Mouse (Mus musculus): ENCODE results near the gene Stx12.

Stx12 gene

DNA sequence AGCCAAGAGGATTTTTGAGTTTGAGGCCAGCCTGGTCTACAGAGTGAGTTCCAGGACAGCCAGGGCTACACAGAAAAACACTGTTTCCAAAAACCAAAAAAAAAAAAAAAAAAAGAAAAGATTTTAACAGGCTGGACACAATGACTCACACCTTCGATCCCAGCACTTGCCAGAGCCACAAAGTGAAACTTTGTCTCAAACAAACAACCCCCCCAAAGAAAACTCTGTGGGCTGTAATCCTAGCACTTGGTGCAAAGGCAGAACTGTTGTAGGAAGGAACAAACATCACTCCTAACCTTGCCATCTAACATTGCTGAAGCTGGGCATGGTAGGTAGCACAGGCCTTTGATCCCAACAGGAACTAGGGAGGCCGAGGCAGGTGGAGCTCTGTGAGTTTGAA, 19.5 kb downstream of the Stx12 start:
- no peak for DNase-seq (ENCODE audit: low spot score in 2 of 2)

DNA sequence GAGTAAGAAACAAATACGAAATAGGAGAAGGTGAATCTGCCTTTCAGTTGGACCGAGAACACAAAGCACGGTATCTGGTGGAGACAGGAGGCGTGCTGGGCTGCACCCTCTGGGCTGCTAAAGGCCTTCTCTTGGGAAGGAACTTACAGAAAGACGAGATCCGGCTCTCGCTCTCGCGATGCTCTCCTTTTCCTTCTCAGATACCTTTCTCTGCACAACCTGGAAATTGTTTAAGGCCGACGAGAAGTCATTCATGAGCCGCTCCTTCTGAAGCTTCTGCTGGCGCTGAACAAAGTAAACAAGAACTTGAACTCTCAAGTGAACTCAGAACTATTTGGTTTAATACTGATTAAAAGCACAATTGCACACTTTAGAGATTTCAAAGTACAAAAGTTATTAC, 21.3 kb downstream of the Stx12 start:
- DNase-seq (ENCODE audit: low spot score in 2 of 2) = no peak

DNA sequence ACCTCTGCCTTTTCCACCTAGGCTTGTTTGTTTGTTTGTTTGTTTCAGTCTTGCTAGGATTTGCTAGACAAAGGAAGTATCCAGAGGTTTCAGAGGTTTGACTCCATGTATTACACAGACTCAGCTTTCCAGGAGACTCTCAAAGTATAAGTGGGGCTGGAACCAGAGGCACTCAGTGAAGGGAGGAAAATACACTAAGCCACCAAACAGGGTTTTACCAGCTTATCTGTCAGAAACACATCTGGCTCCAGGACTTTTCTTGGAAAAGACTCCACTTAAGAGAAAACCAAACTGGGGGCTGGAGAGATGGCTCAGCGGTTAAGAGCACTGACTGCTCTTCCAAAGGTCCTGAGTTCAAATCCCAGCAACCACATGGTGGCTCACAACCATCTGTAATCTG, 23.4 kb downstream of the Stx12 start:
- DNase-seq (ENCODE audit: low spot score in 2 of 2) = no peak

DNA sequence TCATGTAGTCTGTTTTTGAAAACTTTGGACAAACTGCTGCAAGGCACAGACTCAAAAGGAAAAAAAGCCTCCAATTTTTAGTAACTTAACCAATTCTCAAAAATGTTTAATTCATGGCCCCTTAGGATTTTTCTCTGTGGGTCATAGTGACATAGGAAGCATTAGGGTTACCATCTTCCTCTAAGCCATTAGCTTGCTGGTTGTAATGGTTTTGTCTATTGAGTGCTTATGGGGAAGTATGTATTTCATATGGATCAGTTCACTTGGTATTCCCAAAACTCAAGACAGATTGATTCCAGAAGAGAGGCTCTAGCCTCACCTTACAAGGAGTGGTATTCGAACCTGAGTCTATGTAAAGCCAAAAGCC, 40.6 kb downstream of the Stx12 start:
- DNase-seq (ENCODE audit: low spot score in 2 of 2) = no peak

DNA sequence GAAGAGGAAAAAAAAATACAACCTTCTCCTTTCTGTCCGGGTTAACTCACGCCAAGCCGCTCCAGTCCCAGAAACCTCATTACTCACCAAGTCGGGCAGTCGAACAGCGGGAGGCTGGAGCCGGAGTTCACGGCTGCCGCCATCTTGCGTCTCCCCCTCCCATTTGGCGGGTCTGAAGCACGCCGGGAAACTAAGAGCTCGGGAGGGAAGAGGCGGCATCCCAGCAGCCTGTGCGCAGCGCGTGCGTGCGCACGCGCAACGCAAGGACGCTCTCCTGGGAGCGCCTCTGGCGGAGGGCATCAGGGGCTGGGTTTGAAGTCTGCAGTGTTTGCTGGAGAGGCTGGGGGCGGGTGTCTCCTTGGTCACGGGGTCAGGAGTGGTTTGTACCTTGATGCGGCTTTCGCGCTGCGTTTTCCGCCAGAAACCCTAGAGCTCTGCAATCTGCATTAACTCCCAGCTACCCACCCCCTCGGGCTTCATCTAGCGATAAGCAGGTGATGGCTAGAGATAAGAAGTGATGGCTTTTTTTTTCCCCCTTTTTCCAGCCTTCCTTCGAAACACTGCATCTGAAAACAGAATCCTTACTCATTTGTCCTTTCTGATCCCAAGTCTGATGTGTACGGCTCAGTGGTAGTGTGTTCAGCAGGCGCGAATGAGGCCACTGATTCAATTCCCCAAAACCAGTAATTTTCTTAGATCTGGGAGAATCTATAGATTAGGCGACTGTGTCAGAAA, 41.2 kb downstream of the Stx12 start, which contains the start of gene Ppp1r8:
Ppp1r8 (minus strand) TSS at position 200 of the 735 bp plus-strand sequence.
- peak; percentile 89 to 92 for DNase-seq (ENCODE audit: low spot score in 2 of 2)

DNA sequence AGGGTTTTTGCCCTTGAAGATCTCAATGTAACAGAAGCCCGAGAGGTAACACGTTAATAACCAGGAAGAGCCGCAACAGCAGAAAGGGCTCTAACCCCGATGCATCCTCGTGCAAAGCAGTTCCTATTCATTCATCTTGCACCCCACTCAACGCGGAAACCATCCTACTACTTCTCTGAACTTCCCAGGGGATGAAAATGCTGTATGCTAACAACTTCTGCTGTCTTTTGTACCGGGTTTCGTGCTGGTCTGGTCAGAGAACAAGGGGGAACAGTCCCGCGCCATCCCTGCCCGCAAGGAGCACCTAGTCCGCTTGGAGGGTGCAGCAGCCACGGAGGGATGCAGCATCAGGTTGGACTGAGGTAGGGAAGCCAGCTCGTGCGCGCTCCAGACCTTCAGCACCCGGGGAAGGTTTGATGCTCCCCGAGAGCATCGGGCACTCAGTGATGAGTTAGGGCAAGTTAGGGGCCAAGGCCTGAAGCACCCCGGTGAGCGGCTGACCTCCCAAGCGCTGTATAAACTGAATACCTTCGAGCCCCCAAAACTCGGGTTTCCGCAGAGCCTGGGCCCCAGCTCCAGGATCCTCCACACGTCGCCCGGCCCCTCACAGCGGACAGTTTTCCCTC, 41.9 kb downstream of the Stx12 start:
- peak; percentile 8 to 15 for DNase-seq (ENCODE audit: low spot score in 2 of 2)

DNA sequence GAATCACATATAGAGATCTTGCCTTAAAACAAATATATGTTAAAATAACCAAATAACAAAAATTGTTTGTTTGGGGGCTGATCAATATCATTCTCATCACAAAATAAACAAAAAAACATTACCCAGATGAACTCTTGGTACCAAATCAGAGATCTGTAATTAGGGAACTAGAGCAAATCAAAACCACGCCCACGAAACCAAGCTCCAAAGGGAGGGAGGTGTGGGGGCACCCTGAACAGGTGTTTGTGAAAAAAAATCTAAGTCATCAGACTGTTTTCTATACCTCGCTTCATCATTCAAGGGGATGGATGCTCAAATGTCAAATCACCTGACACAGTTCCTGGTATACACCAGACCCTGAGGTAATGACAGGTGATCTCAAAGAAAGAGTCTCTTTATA, 42.8 kb downstream of the Stx12 start:
- no peak for DNase-seq (ENCODE audit: low spot score in 2 of 2)

DNA sequence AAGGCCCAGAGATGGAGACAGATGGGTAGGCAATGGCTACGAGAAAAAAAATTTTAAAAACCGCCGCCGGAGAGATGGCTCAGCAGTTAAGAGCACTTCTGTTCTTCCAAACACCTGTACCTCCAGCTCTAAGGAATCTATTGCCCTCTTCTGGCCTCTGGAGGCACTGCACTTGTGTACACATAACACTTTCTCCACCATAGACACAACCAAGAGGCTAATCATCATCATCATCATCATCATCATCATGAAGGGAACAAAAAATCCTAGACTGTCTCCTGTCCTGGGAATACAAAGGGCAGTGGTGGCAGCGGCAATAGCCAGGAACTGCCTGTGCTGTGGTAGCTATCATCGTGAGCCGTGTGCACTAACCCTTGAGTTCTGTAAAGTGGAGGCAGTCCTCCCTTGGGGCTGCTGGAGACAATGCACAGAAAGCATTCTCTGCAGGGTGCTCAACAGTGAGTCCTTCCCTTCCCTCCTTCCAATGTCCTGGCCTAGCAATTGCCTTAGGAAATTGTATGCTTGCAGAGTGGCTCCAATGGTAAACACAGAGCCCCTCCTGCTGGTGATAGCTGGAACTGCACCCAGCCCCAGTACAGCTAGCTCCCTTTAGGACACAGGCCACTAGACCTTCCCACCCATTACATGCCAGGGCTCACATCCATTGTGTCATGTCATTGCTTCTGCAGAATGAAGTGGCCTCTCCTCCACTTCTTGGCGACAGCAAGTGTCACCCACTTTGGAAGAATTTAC, 60.5 kb downstream of the Stx12 start:
- peak; percentile 49 to 62 for DNase-seq (ENCODE audit: low spot score in 2 of 2)

DNA sequence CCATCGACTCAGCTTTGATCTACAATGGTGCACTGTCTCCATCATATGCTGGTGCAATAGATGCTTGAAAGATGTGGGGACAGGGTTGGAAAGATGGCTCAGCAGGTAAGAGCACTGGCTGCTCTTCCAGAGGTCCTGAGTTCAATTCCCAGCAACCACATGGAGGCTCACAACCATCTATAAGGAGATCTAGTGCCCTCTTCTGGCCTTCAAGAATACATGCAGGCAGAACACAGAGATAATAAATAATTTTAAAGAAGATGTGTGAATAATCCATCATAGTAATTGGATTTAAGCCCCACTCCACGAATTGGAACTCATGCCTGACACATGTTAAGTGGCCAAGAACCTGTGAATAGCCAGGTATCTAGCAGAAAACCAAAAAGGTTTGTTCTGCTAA, 65.9 kb downstream of the Stx12 start:
- DNase-seq (ENCODE audit: low spot score in 2 of 2) = no peak

DNA sequence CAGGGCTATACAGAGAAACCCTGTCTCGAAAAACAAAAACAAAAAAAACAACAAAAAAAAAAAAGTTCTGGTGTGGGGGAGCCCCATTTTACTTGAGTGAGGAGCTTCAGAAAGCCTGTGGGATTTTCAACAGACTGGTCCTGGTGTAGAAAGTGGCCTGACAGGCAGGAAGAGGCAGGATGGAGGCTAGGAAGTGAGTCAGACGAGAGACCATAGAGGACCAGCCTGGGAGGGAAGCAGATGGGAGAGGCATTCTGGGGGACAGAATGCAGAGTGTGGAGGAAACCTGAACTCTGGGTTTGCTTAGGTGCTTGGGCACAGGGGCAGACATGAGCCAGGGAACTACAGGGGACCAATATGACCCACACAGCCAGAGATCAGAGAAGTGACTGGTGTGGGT, 67.5 kb downstream of the Stx12 start:
- DNase-seq (ENCODE audit: low spot score in 2 of 2) = no peak

DNA sequence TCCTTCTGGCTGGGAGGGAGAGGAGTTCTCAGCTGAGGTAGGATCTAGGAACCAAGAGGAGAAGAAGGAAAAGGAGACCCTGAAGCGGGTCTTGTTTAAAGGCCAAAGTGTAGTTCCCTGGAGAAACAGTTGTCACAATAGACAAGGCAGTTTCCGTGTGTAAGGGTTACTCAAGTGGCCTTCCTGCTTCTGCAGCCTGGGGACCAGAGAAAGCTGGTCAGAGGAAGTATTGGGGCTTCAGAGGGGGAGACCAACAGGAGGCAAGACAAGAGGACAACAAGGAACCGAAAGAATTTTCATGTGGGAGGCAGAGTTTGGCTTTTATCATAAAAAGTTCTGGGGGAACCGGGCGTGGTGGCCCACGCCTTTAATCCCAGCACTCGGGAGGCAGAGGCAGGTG, 67.9 kb downstream of the Stx12 start:
- DNase-seq (ENCODE audit: low spot score in 2 of 2) = peak in 1 of 2 experiments; percentile 38

DNA sequence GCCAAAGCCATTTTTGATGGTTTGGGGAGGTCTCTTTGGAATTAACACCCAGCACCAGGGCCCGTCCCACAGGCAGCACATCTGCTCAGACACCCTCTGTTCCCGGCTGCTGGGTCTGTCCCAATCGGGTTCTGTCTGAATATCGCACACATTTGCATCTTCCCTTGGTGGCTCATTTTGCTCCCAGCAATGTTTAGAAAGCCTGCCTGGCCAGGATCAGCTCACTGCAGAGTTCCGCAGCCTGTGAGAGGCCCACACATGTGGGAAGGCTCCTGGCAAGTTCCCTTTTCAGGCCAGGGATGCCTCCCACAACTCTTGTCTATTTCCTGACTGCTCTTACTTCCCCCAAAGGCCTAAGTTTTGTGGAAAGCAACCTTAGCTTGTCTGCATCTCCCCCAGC, 74.7 kb downstream of the Stx12 start:
- DNase-seq (ENCODE audit: low spot score in 2 of 2) = no peak

DNA sequence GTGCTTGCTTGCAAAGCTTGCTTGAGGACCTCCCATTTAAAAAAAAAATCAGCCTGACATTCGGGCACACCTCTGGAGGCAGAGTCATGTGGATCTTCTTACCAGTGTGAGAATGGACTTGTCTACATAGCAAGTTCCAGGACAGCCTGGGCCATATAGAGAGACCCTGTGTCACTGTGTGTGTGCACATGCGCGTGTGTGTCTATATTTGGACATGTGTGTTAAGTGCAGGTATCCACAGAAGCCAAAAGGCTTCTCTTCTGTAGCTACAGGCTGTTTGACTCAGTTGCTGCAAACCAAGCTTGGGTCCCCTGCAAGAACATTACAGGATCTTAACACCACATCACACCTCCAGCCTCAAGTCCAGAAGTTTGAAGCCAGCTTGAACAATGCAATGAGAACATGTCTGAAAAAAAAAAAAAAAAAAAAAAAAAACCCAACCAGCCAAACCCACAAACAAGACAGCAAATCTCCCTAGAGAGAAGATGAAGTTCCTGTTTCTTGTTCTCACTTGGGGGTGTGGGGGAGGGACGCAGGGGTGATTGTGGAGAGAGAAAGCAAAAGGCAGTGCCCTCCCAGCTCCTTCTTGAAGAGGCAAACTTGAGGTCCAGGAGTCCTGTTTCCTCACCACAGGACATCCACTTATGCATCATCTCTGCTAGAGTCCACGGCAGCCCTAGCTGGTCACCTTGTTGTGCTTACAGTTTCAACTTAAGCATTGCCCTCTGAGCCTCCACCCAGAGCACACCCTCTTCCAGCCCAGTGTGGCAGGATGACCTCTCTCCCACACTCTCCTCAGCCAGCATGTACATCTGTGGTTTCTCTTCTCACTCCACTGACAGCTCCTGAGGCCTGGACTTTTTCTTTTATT, 76.3 kb downstream of the Stx12 start:
- peak in 1 of 2 experiments; percentile 26 for DNase-seq (ENCODE audit: low spot score in 2 of 2)

DNA sequence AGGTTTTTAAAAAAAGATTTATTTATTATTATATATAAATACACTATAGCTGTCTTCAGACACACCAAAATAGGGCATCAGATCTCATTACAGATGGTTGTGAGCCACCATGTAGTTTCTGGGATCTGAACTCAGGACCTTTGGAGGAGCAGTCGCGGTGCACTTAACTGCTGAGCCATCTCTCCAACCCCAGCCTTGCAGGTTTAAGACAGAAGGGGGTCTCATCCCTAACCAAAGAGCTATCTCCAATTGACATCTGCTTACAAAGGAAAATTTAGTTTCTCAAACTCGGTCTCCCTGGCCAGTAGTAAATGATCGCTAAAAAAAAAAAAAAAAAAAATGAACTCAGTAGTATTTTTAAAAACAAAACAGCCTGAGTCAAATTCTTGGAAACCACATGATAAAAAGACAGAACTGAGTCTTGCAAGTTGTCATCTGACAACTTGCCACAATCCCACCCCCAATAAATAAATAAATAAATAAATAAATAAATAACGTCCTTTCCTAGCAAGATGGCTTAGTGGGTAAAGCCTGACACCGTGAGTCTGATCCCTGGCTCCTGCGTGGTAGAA, 77.6 kb downstream of the Stx12 start:
- no peak for DNase-seq (ENCODE audit: low spot score in 2 of 2)

DNA sequence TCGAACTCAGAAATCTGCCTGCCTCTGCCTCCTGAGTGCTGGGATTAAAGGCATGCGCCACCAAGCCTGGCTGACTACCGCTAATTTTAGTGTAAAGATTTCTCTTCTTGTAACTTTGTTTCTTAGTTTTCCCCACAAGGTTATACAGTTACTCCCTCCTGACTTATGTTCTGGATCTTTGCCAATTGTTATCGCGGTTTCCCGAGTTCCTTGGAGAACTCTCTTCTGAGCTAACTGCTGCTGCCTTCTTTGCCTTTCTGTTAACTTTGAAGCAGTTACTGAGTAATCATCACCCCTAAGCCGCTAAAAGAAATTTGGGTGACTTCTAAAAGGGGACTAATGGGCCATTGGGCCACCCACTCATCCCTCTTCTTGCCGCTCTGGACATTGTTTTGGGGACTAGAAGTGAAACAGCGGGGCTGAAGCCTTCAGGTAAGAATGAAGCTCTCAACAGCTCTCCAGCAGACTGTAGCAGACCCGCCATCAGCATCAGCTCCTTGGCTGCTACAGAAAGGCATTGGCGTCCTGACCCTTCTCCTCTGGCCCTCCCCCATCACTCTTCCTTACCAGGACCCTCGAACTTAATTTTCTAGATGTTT, 78.6 kb downstream of the Stx12 start:
- DNase-seq (ENCODE audit: low spot score in 2 of 2) = no peak

DNA sequence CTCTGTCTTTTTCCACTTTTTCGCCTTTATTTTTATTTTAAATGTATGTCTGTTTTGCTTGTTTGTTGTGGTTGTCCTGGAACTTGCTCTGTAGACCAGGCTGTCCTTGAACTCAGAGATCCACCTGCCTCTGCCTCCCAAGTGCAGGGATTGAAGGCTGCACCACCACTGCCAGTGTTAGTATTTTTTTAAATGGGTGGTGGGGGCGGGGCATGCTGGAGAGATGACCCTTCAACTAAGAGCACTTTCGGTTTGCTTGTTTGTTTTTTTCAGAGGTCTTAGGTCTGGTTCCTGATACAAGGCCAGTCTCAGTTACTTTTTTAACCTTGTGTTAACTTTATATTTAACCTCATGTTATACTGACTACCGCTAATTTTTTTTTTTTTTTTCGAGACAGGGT, 79.2 kb downstream of the Stx12 start:
- no peak for DNase-seq (ENCODE audit: low spot score in 2 of 2)

DNA sequence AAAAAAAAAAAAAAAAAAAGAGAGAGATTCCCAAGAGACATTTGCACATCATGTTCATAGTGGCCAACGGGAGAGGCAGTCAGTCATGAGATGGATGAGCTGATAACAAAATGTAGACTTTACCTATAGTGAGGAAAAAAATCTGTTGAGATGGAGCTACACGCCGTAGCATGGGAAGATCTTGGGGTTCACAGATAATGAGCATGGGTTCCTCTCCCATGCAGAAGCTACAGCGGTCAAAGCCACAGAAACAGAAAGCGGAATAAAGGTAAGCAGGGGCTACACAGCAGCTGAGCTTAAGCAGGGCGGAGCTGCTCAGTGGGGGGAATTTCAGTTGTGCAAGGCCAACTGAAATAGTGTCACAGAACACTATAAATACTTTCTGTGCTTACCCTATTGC, 80.0 kb downstream of the Stx12 start:
- peak in 1 of 2 experiments; percentile 34 for DNase-seq (ENCODE audit: low spot score in 2 of 2)

DNA sequence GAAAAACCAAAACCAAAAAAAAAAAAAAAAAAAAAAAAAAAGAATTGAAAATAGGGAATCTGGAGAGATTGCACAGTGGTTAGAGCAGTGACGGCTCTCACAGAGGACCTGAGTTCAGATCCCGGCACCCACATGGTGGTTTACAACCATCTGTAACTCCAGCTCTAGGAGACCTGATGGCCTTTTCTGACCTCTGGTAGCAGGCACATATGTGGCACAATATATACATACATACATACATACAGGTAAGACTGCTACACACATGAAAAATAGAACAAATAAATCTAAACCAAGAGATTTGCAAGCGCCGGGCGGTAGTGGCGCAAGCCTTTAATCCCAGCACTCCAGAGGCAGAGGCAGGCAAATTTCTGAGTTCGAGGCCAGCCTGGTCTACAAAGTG, 80.4 kb downstream of the Stx12 start:
- no peak for DNase-seq (ENCODE audit: low spot score in 2 of 2)
